In the genomic region with DNA sequence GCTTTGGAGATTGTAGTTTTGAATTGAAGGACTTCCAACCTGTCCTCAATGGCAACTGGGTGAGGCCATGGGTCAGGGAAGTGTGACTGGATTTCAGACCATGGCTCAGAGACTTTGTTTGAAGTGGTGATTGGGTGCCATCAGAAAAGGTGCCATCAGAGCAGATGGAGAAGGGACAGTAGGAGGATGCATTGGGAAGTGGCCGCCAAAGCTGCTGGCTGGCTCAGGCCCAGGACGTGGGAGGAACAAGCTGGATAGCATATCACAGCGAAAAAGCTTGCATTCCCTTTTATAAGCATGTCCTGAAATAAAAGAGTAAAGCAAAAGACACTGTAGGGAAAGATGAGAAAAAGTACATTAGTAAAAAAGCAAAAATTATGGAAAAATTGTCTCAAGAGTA, we compare ENCODE assay signal across 12 mouse cellular contexts. TPM values are rescaled to one million over a fixed set of nuclear protein-coding genes. Genes with fewer than 3 reads are reported as not detected.
DNase-seq lines count a peak whose midpoint lies in the region; ATAC-seq and TF ChIP-seq lines count a peak whose summit lies in the region.
"Had no signal": no experiment of that assay in that cellular context is flagged by ENCODE, and none has a peak within 500 bp of the region (broad histone marks: within the 10 kb centered on the region; RNA-seq: fewer than 3 reads in every experiment).

No protein-coding gene starts in this region.

- no peaks in the 10 kb centered on the region for H3K27me3 ChIP-seq in neural tube, embryonic 15.5 days (replicated peaks)
- H3K27me3 ChIP-seq: neural tube, embryonic 12.5 days had no signal

- peak; percentile 97 for ATAC-seq in cerebellum, adult (ENCODE audit: insufficient number of reproducible peaks, low FRiP score, low TSS enrichment)
- ATAC-seq in neural tube, embryonic 15.5 days (ENCODE audit: low FRiP score) = no peak

- peak overlapping the region; percentile 81 for H3K27ac ChIP-seq in layer of hippocampus, adult 2 months
- no peak overlapping the region for H3K27ac ChIP-seq in neural tube, embryonic 15.5 days (replicated peaks)
- H3K27ac ChIP-seq: forebrain, embryonic 10.5 days; neural tube, embryonic 12.5 days had no signal

- no peaks in the 10 kb centered on the region for H3K4me1 ChIP-seq in neural tube, embryonic 15.5 days
- H3K4me1 ChIP-seq: forebrain, embryonic 10.5 days; neural tube, embryonic 12.5 days had no signal

- 81% methylated on average over 3 of the region's 3 CpGs for WGBS in neural tube, embryonic 15.5 days

- no peak overlapping the region for H3K4me2 ChIP-seq in neural tube, embryonic 15.5 days
- H3K4me2 ChIP-seq: midbrain, embryonic 11.5 days; neural tube, embryonic 12.5 days had no signal

- no peaks in the 10 kb centered on the region for H3K9me3 ChIP-seq in neural tube, embryonic 15.5 days (replicated peaks)
- H3K9me3 ChIP-seq: neural tube, embryonic 12.5 days had no signal

- no peak overlapping the region for H3K9ac ChIP-seq in neural tube, embryonic 15.5 days (replicated peaks)
- H3K9ac ChIP-seq: neural tube, embryonic 12.5 days had no signal

- no peak for TF ChIP-seq CTCF in layer of hippocampus, adult 2 months (conservative IDR thresholded peaks at IDR 0.05)

- DNase-seq in cerebellum, postnatal 4 days (ENCODE audit: low spot score in 2 of 2) = no peak
- DNase-seq in layer of hippocampus, adult 2 months (ENCODE audit: low spot score in 2 of 2) = peak; percentile 89 to 91
- DNase-seq in left cerebral cortex, postnatal 10 days (ENCODE audit: extremely low spot score in 1 of 2, low spot score in 2 of 2) = peak; percentile 79 to 85
- DNase-seq in Muller cell, postnatal 12 days (ENCODE audit: inconsistent ontology term) = no peak
- no peak for DNase-seq in thymus, postnatal 10 days (ENCODE audit: low spot score in 2 of 2)
- no peak for DNase-seq in gastrocnemius, postnatal 4 days (ENCODE audit: low spot score in 2 of 2)
- DNase-seq: kidney, adult 2 months had no signal

- intact Hi-C loops in left cerebral cortex, postnatal 10 days (cut with DNase I) = no loop called here

- H3K4me3 ChIP-seq in layer of hippocampus, adult 2 months = no peak overlapping the region
- no peak overlapping the region for H3K4me3 ChIP-seq in neural tube, embryonic 15.5 days (replicated peaks)
- H3K4me3 ChIP-seq: forebrain, embryonic 10.5 days; neural tube, embryonic 12.5 days had no signal

- no peaks in the 10 kb centered on the region for H3K36me3 ChIP-seq in neural tube, embryonic 15.5 days
- H3K36me3 ChIP-seq: forebrain, embryonic 10.5 days; neural tube, embryonic 12.5 days had no signal

RNA-seq across cellular contexts. Expression of a gene that starts 16.9 kb away (rescaled TPM):
- total RNA-seq in layer of hippocampus, adult 2 months (2021) = 100 to 1,000 TPM; 101 to 102 TPM
- total RNA-seq in left cerebral cortex, postnatal 10 days (2021) = 10 to 100 TPM; 87.3 to 96.0 TPM
- polyA plus RNA-seq in neural tube, embryonic 15.5 days (2015; fragmentation: Nextera tagmentation; extraction: Ambion mirVana) = 48.9 and 49.7 TPM in 2 replicates
- 10 to 100 TPM; 25.3 to 27.6 TPM for total RNA-seq in gastrocnemius, postnatal 4 days (2021)

Comparison
In these comparisons a context has a peak if more than half of its experiments do, and no peak if none do; other contexts are left out.
1. DNase-seq: peak in layer of hippocampus, adult 2 months (2 of 2) and left cerebral cortex, postnatal 10 days (2 of 2); none in cerebellum, postnatal 4 days (0 of 2), Muller cell, postnatal 12 days (single experiment), thymus, postnatal 10 days (0 of 2) and gastrocnemius, postnatal 4 days (0 of 2).